Mouse (Mus musculus) hindbrain, embryonic 14.5 days (tissue): ENCODE results near the gene Trim46. TPM values are rescaled to one million over a fixed set of nuclear protein-coding genes. Genes with fewer than 3 reads are reported as not detected.
"Not testable (repeated sequence)": the region's sequence is repeated elsewhere in the genome, so short reads cannot be mapped to it uniquely, and the experiment has no call there.

Experiments
- ATAC-seq: fragments of 200-750 bp; cut with Nextera tagmentation; 2 replicates; pipeline ENCODE4 v1.8.0; 2017; ENCODE audit warnings: moderate number of reproducible peaks, mild to moderate bottlenecking, moderate TSS enrichment, moderate library complexity; ENCODE audit not compliant: low FRiP score
- DNase-seq: peaks from one replicate; pipeline ENCODE4 v3.0.0-alpha.2; 2015; ENCODE audit warnings: low spot score
- H3K27ac ChIP-seq: fragments of 300-500 bp; sonication (generic); 2 replicates; pipeline ENCODE4 v1.5.1; 2014; ENCODE audit warnings: mild to moderate bottlenecking, moderate library complexity
- H3K27me3 ChIP-seq: fragments of 300-500 bp; sonication (generic); 2 replicates; pipeline ENCODE4 v1.6.1; 2014; ENCODE audit warnings: mild to moderate bottlenecking, low read length, mixed read lengths; ENCODE audit not compliant: control insufficient read depth, insufficient read depth
- H3K36me3 ChIP-seq: fragments of 300-500 bp; sonication (generic); replicated peaks from 2 replicates; pipeline ENCODE4 v1.6.1; 2014; ENCODE audit not compliant: control insufficient read depth, insufficient read depth
- H3K4me1 ChIP-seq: fragments of 300-500 bp; sonication (generic); replicated peaks from 2 replicates; pipeline ENCODE4 v1.6.1; 2014; ENCODE audit warnings: antibody characterized with exemption, low read length, mixed read lengths; ENCODE audit not compliant: control insufficient read depth, insufficient read depth
- H3K4me2 ChIP-seq: fragments of 300-500 bp; sonication (generic); replicated peaks from 2 replicates; pipeline ENCODE4 v1.6.1; 2014; ENCODE audit warnings: mild to moderate bottlenecking, moderate library complexity
- H3K4me3 ChIP-seq: fragments of 300-500 bp; sonication (generic); replicated peaks from 2 replicates; pipeline ENCODE4 v1.5.1; 2014; ENCODE audit warnings: mild to moderate bottlenecking, low read length
- H3K9ac ChIP-seq: fragments of 300-500 bp; sonication (generic); 2 replicates; pipeline ENCODE4 v1.6.1; 2014
- H3K9me3 ChIP-seq: fragments of 300-500 bp; sonication (generic); 2 replicates; pipeline ENCODE4 v1.6.1; 2016; ENCODE audit warnings: low read length; ENCODE audit not compliant: control insufficient read depth
- WGBS: fragments of 180-500 bp; shearing (Covaris S2); extraction: QIAGEN DNeasy Blood & Tissue Kit; methylation state at CpG from one replicate; pipeline ENCODE4 v1.1.7; 2014; 5-methylcytosine and 5-hydroxymethylcytosine counted together
- polyA plus RNA-seq: library from polyadenylated mRNA; unstranded; fragments of >200 nt; fragmentation: Nextera tagmentation; extraction: Ambion mirVana; gene quantifications from 2 replicates; pipeline ENCODE4 v1.2.1, GENCODE M21; 2014

Gene Trim46
- polyA plus RNA-seq, 1 experiment from 2014 or later = 66.5 TPM

GRCm38 (mm10) chr3:89225321-89225815 is 20.7 kb downstream of the Trim46 start:
- peak overlapping the region; percentile 38 for H3K4me3 ChIP-seq
- no peaks in the 10 kb centered on the region for H3K27me3 ChIP-seq
- no peaks in the 10 kb centered on the region; the same call in 1 of the 2 replicates for H3K36me3 ChIP-seq
- ATAC-seq (no peak), DNase-seq (no peak)
- no peaks in the 10 kb centered on the region for H3K9me3 ChIP-seq
- WGBS = 16% methylated on average over 12 of the region's 12 CpGs
- H3K27ac ChIP-seq = peak overlapping the region; percentile 81
- peak overlapping the region; percentile 56 for H3K4me2 ChIP-seq
- H3K9ac ChIP-seq = peak overlapping the region; percentile 66
- H3K4me1 ChIP-seq = peaks cover 35% of the 10 kb centered on the region

GRCm38 (mm10) chr3:89224796-89225195 is 21.3 kb downstream of the Trim46 start:
- no peak for DNase-seq
- Histone ChIP-seq H3K27me3 (no peaks in the 10 kb centered on the region), H3K4me3 (peak overlapping the region; percentile 38), H3K9me3 (no peaks in the 10 kb centered on the region), H3K9ac (peak overlapping the region; percentile 66), H3K36me3 (no peaks in the 10 kb centered on the region; the same call in 1 of the 2 replicates), H3K27ac (peak overlapping the region; percentile 81), H3K4me1 (peaks cover 35% of the 10 kb centered on the region), H3K4me2 (peak overlapping the region; percentile 56)
- no peak for ATAC-seq
- 24% methylated on average over 11 of the region's 11 CpGs for WGBS

GRCm38 (mm10) chr3:89221167-89221566 is 24.9 kb downstream of the Trim46 start:
- 61% methylated on average over 5 of the region's 5 CpGs for WGBS
- Histone ChIP-seq H3K4me1 (peaks cover 19% of the 10 kb centered on the region), H3K9ac (no peak overlapping the region), H3K4me3 (no peak overlapping the region), H3K27ac (no peak overlapping the region), H3K4me2 (no peak overlapping the region), H3K27me3 (no peaks in the 10 kb centered on the region), H3K36me3 (no peaks in the 10 kb centered on the region; the same call in 1 of the 2 replicates), H3K9me3 (no peaks in the 10 kb centered on the region)
- ATAC-seq (no peak), DNase-seq (no peak)

- DNase-seq (no peak), ATAC-seq (no peak)
- no peak overlapping the region for H3K9ac ChIP-seq
- H3K4me1 ChIP-seq = peaks cover 14% of the 10 kb centered on the region
- H3K27ac ChIP-seq = no peak overlapping the region
- WGBS = 53% methylated on average over 8 of the region's 8 CpGs
- H3K4me3 ChIP-seq = no peak overlapping the region
- no peaks in the 10 kb centered on the region for H3K9me3 ChIP-seq
- no peaks in the 10 kb centered on the region; the same call in 1 of the 2 replicates for H3K36me3 ChIP-seq
- no peaks in the 10 kb centered on the region for H3K27me3 ChIP-seq
- no peak overlapping the region for H3K4me2 ChIP-seq
These were observed 26.6 kb downstream of the Trim46 start for GRCm38 (mm10) chr3:89219546-89219945.

GRCm38 (mm10) chr3:89218271-89218670 is 27.8 kb downstream of the Trim46 start:
- H3K36me3 ChIP-seq = no peaks in the 10 kb centered on the region; the same call in 1 of the 2 replicates

GRCm38 (mm10) chr3:89216407-89216806 is 29.7 kb downstream of the Trim46 start:
- not testable (repeated sequence) for ATAC-seq, H3K4me3 ChIP-seq, H3K27ac ChIP-seq, H3K9me3 ChIP-seq, H3K27me3 ChIP-seq, H3K36me3 ChIP-seq, DNase-seq, H3K9ac ChIP-seq
- Histone ChIP-seq H3K4me2 (peak overlapping the region; percentile 87), H3K4me1 (peaks cover 19% of the 10 kb centered on the region)
- WGBS = 68% methylated on average over 7 of the region's 7 CpGs

More at GRCm38 (mm10) chr3:89218271-89218670, 27.8 kb downstream of the Trim46 start:
- no peak overlapping the region for H3K9ac ChIP-seq
- WGBS = 86% methylated on average over 1 of the region's 1 CpGs
- peaks cover 9% of the 10 kb centered on the region for H3K4me1 ChIP-seq
- no peak overlapping the region for H3K4me2 ChIP-seq
- H3K27ac ChIP-seq = no peak overlapping the region
- DNase-seq = no peak
- no peak overlapping the region for H3K4me3 ChIP-seq
- no peaks in the 10 kb centered on the region for H3K9me3 ChIP-seq
- ATAC-seq = no peak
- H3K27me3 ChIP-seq = no peaks in the 10 kb centered on the region

GRCm38 (mm10) chr3:89215853-89216252 is 30.3 kb downstream of the Trim46 start:
- WGBS = under 1% methylated on average over 6 of the region's 6 CpGs

GRCm38 (mm10) chr3:89214681-89215411 is 31.3 kb downstream of the Trim46 start, which contains the start of gene Thbs3:
Gene Thbs3, plus strand, starts transcription at chr3:89215180.
- H3K9me3 ChIP-seq = no peaks in the 10 kb centered on the region
- peaks cover 19% of the 10 kb centered on the region for H3K4me1 ChIP-seq
- peak within 1 kb of the TSS; percentile 87 for H3K4me2 ChIP-seq
- H3K4me3 ChIP-seq = peak within 1 kb of the TSS; percentile 79
- peak within 1 kb of the TSS; percentile 99 for H3K27ac ChIP-seq
- ATAC-seq (no peak), DNase-seq (peak; percentile 43)
- no peaks in the 10 kb centered on the region for H3K27me3 ChIP-seq
- H3K36me3 ChIP-seq = peaks cover 13% of the 10 kb centered on the region; the same call in 1 of the 2 replicates
- under 1% methylated on average over 15 of the region's 19 CpGs for WGBS
- peak within 1 kb of the TSS; percentile 82 for H3K9ac ChIP-seq

More at GRCm38 (mm10) chr3:89215853-89216252, 30.3 kb downstream of the Trim46 start:
- Histone ChIP-seq H3K36me3 (0 out of 2 replicates have a peak, but pooled peaks cover 3% of the 10 kb centered on the region), H3K4me2 (peak overlapping the region; percentile 87), H3K4me1 (peaks cover 19% of the 10 kb centered on the region), H3K27ac (peak overlapping the region; percentile 99), H3K9me3 (no peaks in the 10 kb centered on the region), H3K4me3 (peak overlapping the region; percentile 79), H3K9ac (peak overlapping the region; percentile 82), H3K27me3 (no peaks in the 10 kb centered on the region)
- peak; percentile 40 for ATAC-seq
- DNase-seq = peak; percentile 94

- peaks cover 22% of the 10 kb centered on the region for H3K36me3 ChIP-seq
- H3K4me2 ChIP-seq = peak overlapping the region; percentile 87
- ATAC-seq (peak; percentile 86), DNase-seq (peak; percentile 94)
- no peaks in the 10 kb centered on the region for H3K9me3 ChIP-seq
- under 1% methylated on average over 63 of the region's 69 CpGs for WGBS
- H3K4me3 ChIP-seq = peak overlapping the region; percentile 79
- peaks cover 19% of the 10 kb centered on the region for H3K4me1 ChIP-seq
- peak overlapping the region; percentile 99 for H3K27ac ChIP-seq
- H3K27me3 ChIP-seq = no peaks in the 10 kb centered on the region
- peak overlapping the region; percentile 82 for H3K9ac ChIP-seq
These were observed 32.1 kb downstream of the Trim46 start for GRCm38 (mm10) chr3:89213803-89214530.
